Mouse (Mus musculus) hindbrain, embryonic 11.5 days (tissue): Measurements from ENCODE around the gene Taar8c. TPM values are rescaled to one million over a fixed set of nuclear protein-coding genes. Genes with fewer than 3 reads are reported as not detected.
"Not testable (repeated sequence)": the region's sequence is repeated elsewhere in the genome, so short reads cannot be mapped to it uniquely, and the experiment has no call there.

Experiments used
- ATAC-seq: fragments of 200-750 bp; cut with Nextera tagmentation; 2 replicates; pipeline ENCODE4 v1.8.0; 2017; ENCODE audit warnings: mild to moderate bottlenecking, moderate TSS enrichment, moderate library complexity; ENCODE audit not compliant: low FRiP score
- DNase-seq: peaks from one replicate; pipeline ENCODE4 v3.0.0-alpha.2; 2015; ENCODE audit warnings: low spot score
- H3K27ac ChIP-seq: fragments of 300-500 bp; sonication (generic); 2 replicates; pipeline ENCODE4 v1.5.1; 2014; ENCODE audit warnings: mild to moderate bottlenecking, low read depth, low read length
- H3K27me3 ChIP-seq: fragments of 300-500 bp; sonication (generic); 2 replicates; pipeline ENCODE4 v1.6.1; 2014; ENCODE audit warnings: mild to moderate bottlenecking, low read length, moderate library complexity, mixed read lengths; ENCODE audit not compliant: control insufficient read depth, insufficient read depth
- H3K36me3 ChIP-seq: fragments of 300-500 bp; sonication (generic); 2 replicates; pipeline ENCODE4 v1.6.1; 2014; ENCODE audit warnings: mild to moderate bottlenecking, low read length, moderate library complexity, mixed read lengths; ENCODE audit not compliant: control insufficient read depth, insufficient read depth
- H3K4me1 ChIP-seq: fragments of 300-500 bp; sonication (generic); replicated peaks from 2 replicates; pipeline ENCODE4 v1.6.1; 2014; ENCODE audit warnings: low read length, mixed read lengths; ENCODE audit not compliant: control insufficient read depth, insufficient read depth
- H3K4me2 ChIP-seq: fragments of 300-500 bp; sonication (generic); replicated peaks from 2 replicates; pipeline ENCODE4 v1.6.1; 2014; ENCODE audit warnings: mild to moderate bottlenecking, low read depth, low read length
- H3K4me3 ChIP-seq: fragments of 300-500 bp; sonication (generic); 2 replicates; pipeline ENCODE4 v1.5.1; 2014; ENCODE audit warnings: low read depth, low read length
- H3K9ac ChIP-seq: fragments of 300-500 bp; sonication (generic); 2 replicates; pipeline ENCODE4 v1.6.1; 2014; ENCODE audit warnings: low read depth, low read length
- H3K9me3 ChIP-seq: fragments of 300-500 bp; sonication (generic); 2 replicates; pipeline ENCODE4 v1.6.1; 2016; ENCODE audit warnings: low read length; ENCODE audit not compliant: control insufficient read depth
- WGBS: fragments of 180-500 bp; shearing (Covaris S2); extraction: QIAGEN DNeasy Blood & Tissue Kit; methylation state at CpG from one replicate; pipeline ENCODE4 v1.1.7; 2014; 5-methylcytosine and 5-hydroxymethylcytosine counted together
- polyA plus RNA-seq: library from polyadenylated mRNA; unstranded; fragments of >200 nt; fragmentation: Nextera tagmentation; extraction: Ambion mirVana; gene quantifications from 2 replicates; pipeline ENCODE4 v1.2.1, GENCODE M21; 2014

The Taar8c gene
- polyA plus RNA-seq, 1 experiment from 2014 or later, result not detected

GRCm38 (mm10) chr10:24086555-24086954, 15.2 kb downstream of the Taar8c start:
- H3K4me2 ChIP-seq, result no peak overlapping the region
- no peaks in the 10 kb centered on the region for H3K36me3 ChIP-seq
- no peaks in the 10 kb centered on the region for H3K9me3 ChIP-seq
- H3K27me3 ChIP-seq, result no peaks in the 10 kb centered on the region
- ATAC-seq (no peak), DNase-seq (no peak)
- H3K4me3 ChIP-seq, result no peak overlapping the region
- 83% methylated on average over 5 of the region's 5 CpGs for WGBS
- no peak overlapping the region for H3K27ac ChIP-seq
- no peaks in the 10 kb centered on the region for H3K4me1 ChIP-seq
- no peak overlapping the region for H3K9ac ChIP-seq

GRCm38 (mm10) chr10:24085936-24086335, 15.8 kb downstream of the Taar8c start:
- H3K4me1 ChIP-seq, result no peaks in the 10 kb centered on the region
- no peak overlapping the region for H3K4me2 ChIP-seq
- H3K27ac ChIP-seq, result no peak overlapping the region
- H3K36me3 ChIP-seq, result no peaks in the 10 kb centered on the region
- DNase-seq (no peak), ATAC-seq (no peak)
- H3K9ac ChIP-seq, result no peak overlapping the region
- H3K27me3 ChIP-seq, result no peaks in the 10 kb centered on the region
- 56% methylated on average over 5 of the region's 5 CpGs for WGBS
- no peak overlapping the region for H3K4me3 ChIP-seq
- H3K9me3 ChIP-seq, result no peaks in the 10 kb centered on the region

- WGBS, result 50% methylated on average over 3 of the region's 3 CpGs
- no peak overlapping the region for H3K4me2 ChIP-seq
- no peak overlapping the region for H3K27ac ChIP-seq
- no peaks in the 10 kb centered on the region for H3K36me3 ChIP-seq
- DNase-seq (peak; percentile 45), ATAC-seq (no peak)
- no peaks in the 10 kb centered on the region for H3K9me3 ChIP-seq
- no peak overlapping the region for H3K4me3 ChIP-seq
- H3K9ac ChIP-seq, result no peak overlapping the region
- no peaks in the 10 kb centered on the region for H3K4me1 ChIP-seq
- H3K27me3 ChIP-seq, result no peaks in the 10 kb centered on the region
Observed at GRCm38 (mm10) chr10:24080166-24080565, 21.5 kb downstream of the Taar8c start.

- DNase-seq, ATAC-seq, H3K4me2 ChIP-seq, H3K9me3 ChIP-seq, H3K4me3 ChIP-seq, H3K9ac ChIP-seq, H3K36me3 ChIP-seq, H3K27me3 ChIP-seq, H3K4me1 ChIP-seq, H3K27ac ChIP-seq: not testable (repeated sequence)
- WGBS, result 85% methylated on average over 2 of the region's 4 CpGs
Observed at GRCm38 (mm10) chr10:24076200-24076599, 25.5 kb downstream of the Taar8c start, which contains the start of gene Taar8a. Gene Taar8a (plus strand): TSS chr10:24076500.

GRCm38 (mm10) chr10:24074751-24075150, 27.0 kb downstream of the Taar8c start:
- H3K9me3 ChIP-seq, H3K4me1 ChIP-seq, H3K9ac ChIP-seq, H3K36me3 ChIP-seq, H3K27ac ChIP-seq, ATAC-seq, DNase-seq, H3K4me2 ChIP-seq, H3K4me3 ChIP-seq, H3K27me3 ChIP-seq: not testable (repeated sequence)
- WGBS, result 43% methylated on average over 2 of the region's 2 CpGs

- Histone ChIP-seq H3K4me2 (no peak overlapping the region), H3K4me1 (no peaks in the 10 kb centered on the region), H3K4me3 (no peak overlapping the region), H3K36me3 (no peaks in the 10 kb centered on the region), H3K9me3 (no peaks in the 10 kb centered on the region), H3K9ac (no peak overlapping the region), H3K27me3 (no peaks in the 10 kb centered on the region), H3K27ac (no peak overlapping the region)
- WGBS, result 95% methylated on average over 3 of the region's 3 CpGs
- ATAC-seq (no peak), DNase-seq (no peak)
Observed at GRCm38 (mm10) chr10:24058986-24059385, 42.7 kb downstream of the Taar8c start.

- Histone ChIP-seq H3K4me3 (no peak overlapping the region), H3K36me3 (no peaks in the 10 kb centered on the region), H3K4me1 (no peaks in the 10 kb centered on the region), H3K27ac (no peak overlapping the region), H3K4me2 (no peak overlapping the region), H3K9ac (no peak overlapping the region), H3K27me3 (no peaks in the 10 kb centered on the region), H3K9me3 (no peaks in the 10 kb centered on the region)
- ATAC-seq, result no peak
- DNase-seq, result no peak
- WGBS, result 86% methylated on average over 5 of the region's 5 CpGs
Observed at GRCm38 (mm10) chr10:24052039-24052438, 49.7 kb downstream of the Taar8c start.

Other genes starting within 250 kb of the Taar8c start
- 2.4 and 3.1 TPM in 2 replicates for gene Vnn1, start 207.2 kb downstream of the Taar8c start, polyA plus RNA-seq
- gene Taar1, start 181.6 kb downstream of the Taar8c start, polyA plus RNA-seq, result not detected in 2 replicates
- not detected in 2 replicates for gene Taar2, start 163.3 kb downstream of the Taar8c start, polyA plus RNA-seq
- not detected in 2 replicates for gene Taar3, start 152.4 kb downstream of the Taar8c start, polyA plus RNA-seq
- not detected in 2 replicates for gene Taar4, start 141.4 kb downstream of the Taar8c start, polyA plus RNA-seq
- not detected in 2 replicates for gene Taar5, start 131.2 kb downstream of the Taar8c start, polyA plus RNA-seq
- not detected in 2 replicates for gene Taar6, start 116.3 kb downstream of the Taar8c start, polyA plus RNA-seq
- gene Taar7a, start 108.4 kb downstream of the Taar8c start, polyA plus RNA-seq, result not detected in 2 replicates
- not detected in 2 replicates for gene Taar7b, start 102.0 kb downstream of the Taar8c start, polyA plus RNA-seq
- gene Taar7d, start 74.7 kb downstream of the Taar8c start, polyA plus RNA-seq, result not detected in 2 replicates
- gene Taar7e, start 64.3 kb downstream of the Taar8c start, polyA plus RNA-seq, result not detected in 2 replicates
- gene Taar7f, start 52.4 kb downstream of the Taar8c start, polyA plus RNA-seq, result not detected in 2 replicates
- gene Taar8a, start 25.4 kb downstream of the Taar8c start, polyA plus RNA-seq, result not detected in 2 replicates
- gene Taar8b, start 9.6 kb downstream of the Taar8c start, polyA plus RNA-seq, result not detected in 2 replicates
- not detected in 2 replicates for gene Taar9, start 7.6 kb upstream of the Taar8c start, polyA plus RNA-seq
- gene Stx7, start 47.4 kb upstream of the Taar8c start, polyA plus RNA-seq, result 120 and 131 TPM in 2 replicates
- 18.3 and 20.2 TPM in 2 replicates for gene Moxd1, start 121.6 kb upstream of the Taar8c start, polyA plus RNA-seq